In the genomic region with DNA sequence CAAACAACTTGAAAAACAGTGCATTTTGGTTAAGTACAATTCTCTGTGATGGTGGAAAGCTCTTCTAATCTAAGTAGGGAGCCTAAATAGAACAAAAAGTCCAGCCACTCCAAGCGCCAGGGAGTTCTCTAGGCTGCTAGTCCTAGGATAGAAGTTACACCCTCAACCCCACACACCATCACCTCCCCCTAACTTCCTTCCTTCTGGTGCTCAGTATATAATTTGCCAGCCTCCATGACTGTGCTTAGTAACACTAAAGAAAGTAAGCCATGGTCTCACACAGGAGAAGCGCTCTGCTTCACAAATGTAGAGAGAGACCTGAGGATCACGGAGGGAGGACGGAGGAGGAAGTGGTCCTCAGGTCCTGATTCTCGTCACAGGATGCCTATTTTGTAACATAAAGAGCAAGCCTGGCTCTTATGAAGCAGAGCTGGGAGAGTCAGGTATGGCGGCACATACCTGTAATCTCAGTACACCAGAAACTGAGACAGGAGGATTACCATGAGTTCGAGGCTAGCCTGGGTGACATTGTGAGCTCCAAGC, we compare ENCODE assay signal across 22 mouse cellular contexts.
"Had no signal": no experiment of that assay in that cellular context is flagged by ENCODE, and none has a peak within 500 bp of the region (broad histone marks: within the 10 kb centered on the region; RNA-seq: fewer than 3 reads in every experiment).

No protein-coding gene starts in this region.

- H3K4me1 ChIP-seq: hindbrain, embryonic 15.5 days; limb, embryonic 10.5 days had no signal

- DNase-seq: forebrain, postnatal 0 days; gastrocnemius, postnatal 14 days; gastrocnemius, postnatal 36 days; heart, adult 18-20 months; heart, postnatal 14 days; heart, postnatal 36 days; kidney, adult 18-20 months; kidney, adult 8-10 months; kidney, postnatal 10 days; kidney, postnatal 25 days; kidney, postnatal 4 days; liver had no signal

- H3K36me3 ChIP-seq: hindbrain, embryonic 13.5 days; hindbrain, embryonic 15.5 days; limb, embryonic 10.5 days; limb, embryonic 12.5 days had no signal

- H3K27me3 ChIP-seq: limb, embryonic 12.5 days had no signal

- ATAC-seq: forebrain, postnatal 0 days; hindbrain, postnatal 0 days; intestine, postnatal 0 days had no signal

- H3K9me3 ChIP-seq: hindbrain, embryonic 13.5 days; hindbrain, embryonic 15.5 days; limb, embryonic 10.5 days; limb, embryonic 12.5 days had no signal

- H3K9ac ChIP-seq: forebrain, postnatal 0 days; hindbrain, embryonic 13.5 days; hindbrain, embryonic 15.5 days; limb, embryonic 12.5 days had no signal

- H3K27ac ChIP-seq: hindbrain, embryonic 13.5 days; hindbrain, embryonic 15.5 days; hindbrain, postnatal 0 days; layer of hippocampus, adult 2 months; left cerebral cortex, adult 2 months; limb, embryonic 10.5 days; limb, embryonic 12.5 days had no signal

- H3K4me3 ChIP-seq: hindbrain, embryonic 13.5 days; hindbrain, embryonic 15.5 days; layer of hippocampus, adult 2 months; left cerebral cortex, adult 2 months; limb, embryonic 10.5 days; limb, embryonic 12.5 days had no signal

- H3K4me2 ChIP-seq: heart, embryonic 11.5 days; hindbrain, embryonic 13.5 days; hindbrain, embryonic 15.5 days; limb, embryonic 12.5 days; liver, embryonic 11.5 days had no signal
